Mouse (Mus musculus): ENCODE data around the gene F5. TPM values are rescaled to one million over a fixed set of nuclear protein-coding genes. Genes with fewer than 3 reads are reported as not detected.
"Not testable (repeated sequence)": the region's sequence is repeated elsewhere in the genome, so short reads cannot be mapped to it uniquely, and the experiment has no call there.

The F5 gene
- total RNA-seq, 1 experiment from 2014 or later: 1.2 TPM

- no peak for ATAC-seq (replicated peaks in 1 of 2; ENCODE audit: insufficient read depth in 1 of 2, low FRiP score in 2 of 2, low TSS enrichment in 1 of 2, low read depth in 1 of 2, poor library complexity in 2 of 2, severe bottlenecking in 2 of 2)
Observed at GRCm38 (mm10) chr1:164212686-164213085, 61.0 kb downstream of the F5 start.

GRCm38 (mm10) chr1:164214190-164214589, 62.6 kb downstream of the F5 start:
- no peak for ATAC-seq (replicated peaks in 1 of 2; ENCODE audit: insufficient read depth in 1 of 2, low FRiP score in 2 of 2, low TSS enrichment in 1 of 2, low read depth in 1 of 2, poor library complexity in 2 of 2, severe bottlenecking in 2 of 2)

GRCm38 (mm10) chr1:164215097-164215496, 63.5 kb downstream of the F5 start:
- no peak for ATAC-seq (replicated peaks in 1 of 2; ENCODE audit: insufficient read depth in 1 of 2, low FRiP score in 2 of 2, low TSS enrichment in 1 of 2, low read depth in 1 of 2, poor library complexity in 2 of 2, severe bottlenecking in 2 of 2)

- no peak for ATAC-seq (replicated peaks in 1 of 2; ENCODE audit: insufficient read depth in 1 of 2, low FRiP score in 2 of 2, low TSS enrichment in 1 of 2, low read depth in 1 of 2, poor library complexity in 2 of 2, severe bottlenecking in 2 of 2)
Observed at GRCm38 (mm10) chr1:164215540-164215939, 63.9 kb downstream of the F5 start.

GRCm38 (mm10) chr1:164217791-164218685, 66.4 kb downstream of the F5 start:
- peak; percentile 49 to 72 for ATAC-seq (replicated peaks in 1 of 2; ENCODE audit: insufficient read depth in 1 of 2, low FRiP score in 2 of 2, low TSS enrichment in 1 of 2, low read depth in 1 of 2, poor library complexity in 2 of 2, severe bottlenecking in 2 of 2)

GRCm38 (mm10) chr1:164220261-164220660, 68.6 kb downstream of the F5 start:
- ATAC-seq (replicated peaks in 1 of 2; ENCODE audit: insufficient read depth in 1 of 2, low FRiP score in 2 of 2, low TSS enrichment in 1 of 2, low read depth in 1 of 2, poor library complexity in 2 of 2, severe bottlenecking in 2 of 2): no peak

- ATAC-seq (replicated peaks in 1 of 2; ENCODE audit: insufficient read depth in 1 of 2, low FRiP score in 2 of 2, low TSS enrichment in 1 of 2, low read depth in 1 of 2, poor library complexity in 2 of 2, severe bottlenecking in 2 of 2): no peak
Observed at GRCm38 (mm10) chr1:164223089-164223488, 71.5 kb downstream of the F5 start.

- ATAC-seq (replicated peaks in 1 of 2; ENCODE audit: insufficient read depth in 1 of 2, low FRiP score in 2 of 2, low TSS enrichment in 1 of 2, low read depth in 1 of 2, poor library complexity in 2 of 2, severe bottlenecking in 2 of 2): not testable (repeated sequence)
Observed at GRCm38 (mm10) chr1:164231937-164232570, 80.4 kb downstream of the F5 start.

- ATAC-seq (replicated peaks in 1 of 2; ENCODE audit: insufficient read depth in 1 of 2, low FRiP score in 2 of 2, low TSS enrichment in 1 of 2, low read depth in 1 of 2, poor library complexity in 2 of 2, severe bottlenecking in 2 of 2): no peak
Observed at GRCm38 (mm10) chr1:164233447-164233846, 81.8 kb downstream of the F5 start.

- ATAC-seq (replicated peaks in 1 of 2; ENCODE audit: insufficient read depth in 1 of 2, low FRiP score in 2 of 2, low TSS enrichment in 1 of 2, low read depth in 1 of 2, poor library complexity in 2 of 2, severe bottlenecking in 2 of 2): no peak
Observed at GRCm38 (mm10) chr1:164235078-164235477, 83.4 kb downstream of the F5 start.

- no peak for ATAC-seq (replicated peaks in 1 of 2; ENCODE audit: insufficient read depth in 1 of 2, low FRiP score in 2 of 2, low TSS enrichment in 1 of 2, low read depth in 1 of 2, poor library complexity in 2 of 2, severe bottlenecking in 2 of 2)
Observed at GRCm38 (mm10) chr1:164236078-164236477, 84.4 kb downstream of the F5 start.

GRCm38 (mm10) chr1:164241494-164241893, 89.9 kb downstream of the F5 start:
- ATAC-seq (replicated peaks in 1 of 2; ENCODE audit: insufficient read depth in 1 of 2, low FRiP score in 2 of 2, low TSS enrichment in 1 of 2, low read depth in 1 of 2, poor library complexity in 2 of 2, severe bottlenecking in 2 of 2): no peak

GRCm38 (mm10) chr1:164242809-164243208, 91.2 kb downstream of the F5 start:
- ATAC-seq (replicated peaks in 1 of 2; ENCODE audit: insufficient read depth in 1 of 2, low FRiP score in 2 of 2, low TSS enrichment in 1 of 2, low read depth in 1 of 2, poor library complexity in 2 of 2, severe bottlenecking in 2 of 2): no peak

GRCm38 (mm10) chr1:164247442-164247841, 95.8 kb downstream of the F5 start:
- no peak for ATAC-seq (replicated peaks in 1 of 2; ENCODE audit: insufficient read depth in 1 of 2, low FRiP score in 2 of 2, low TSS enrichment in 1 of 2, low read depth in 1 of 2, poor library complexity in 2 of 2, severe bottlenecking in 2 of 2)

- ATAC-seq (replicated peaks in 1 of 2; ENCODE audit: insufficient read depth in 1 of 2, low FRiP score in 2 of 2, low TSS enrichment in 1 of 2, low read depth in 1 of 2, poor library complexity in 2 of 2, severe bottlenecking in 2 of 2): 0 out of 4 replicates have a peak, but pooled peaks have one; percentile 8 to 9
Observed at GRCm38 (mm10) chr1:164247971-164248370, 96.3 kb downstream of the F5 start.

- ATAC-seq (replicated peaks in 1 of 2; ENCODE audit: insufficient read depth in 1 of 2, low FRiP score in 2 of 2, low TSS enrichment in 1 of 2, low read depth in 1 of 2, poor library complexity in 2 of 2, severe bottlenecking in 2 of 2): peak; percentile 94 to 97
Observed at GRCm38 (mm10) chr1:164248465-164249331, 97.1 kb downstream of the F5 start, which contains the start of gene Slc19a2. TSS of gene Slc19a2 (plus strand) at chr1:164249046.

GRCm38 (mm10) chr1:164249332-164249711, 97.7 kb downstream of the F5 start:
- ATAC-seq (replicated peaks in 1 of 2; ENCODE audit: insufficient read depth in 1 of 2, low FRiP score in 2 of 2, low TSS enrichment in 1 of 2, low read depth in 1 of 2, poor library complexity in 2 of 2, severe bottlenecking in 2 of 2): peak in 1 of 2 experiments; percentile 22; a peak in 1 of 4 replicates

Data from hematopoietic stem cell, adult 5-6 weeks (primary cell).